8 mouse cellular contexts compared by ENCODE assay signal in the genomic region with DNA sequence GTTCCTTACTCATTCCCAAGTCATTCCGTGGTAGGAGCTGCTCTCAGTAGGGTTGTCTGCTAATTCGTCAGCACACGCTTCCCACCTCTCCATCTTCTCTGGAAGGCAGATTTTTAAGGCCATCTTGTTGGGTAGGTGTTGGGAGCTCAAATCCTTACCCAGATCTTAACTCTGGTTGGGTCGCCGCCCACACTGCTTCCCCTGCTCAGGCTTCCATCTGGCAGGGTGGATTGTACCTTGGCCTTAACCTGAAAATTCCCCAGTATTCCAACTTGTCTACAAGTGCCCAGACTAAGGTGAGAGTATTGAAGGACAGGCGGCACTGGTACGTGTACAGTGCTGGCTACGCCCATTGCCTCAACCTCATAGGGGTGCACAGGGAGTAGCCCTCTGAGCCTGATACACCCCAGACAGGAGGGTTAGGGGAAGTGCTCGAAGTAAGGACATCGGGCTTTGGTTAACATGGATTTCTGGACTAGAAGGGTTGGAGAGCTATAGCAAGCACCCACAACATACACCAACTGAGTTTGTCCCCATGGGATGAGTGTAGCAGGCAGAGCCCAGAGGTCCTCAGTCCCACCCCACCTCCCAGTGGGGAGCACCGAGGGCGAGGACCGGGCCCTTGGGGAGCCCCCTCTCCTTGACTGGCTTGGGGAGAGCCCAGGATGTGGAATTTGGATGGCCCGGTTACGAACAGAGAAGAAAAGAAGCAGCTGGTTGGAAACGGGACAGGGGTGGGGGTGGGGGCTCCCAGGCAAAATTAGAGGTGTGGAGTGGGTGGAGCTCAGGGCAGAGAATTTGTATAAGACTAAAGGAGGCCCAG. TPM values are rescaled to one million over a fixed set of nuclear protein-coding genes. Genes with fewer than 3 reads are reported as not detected.
DNase-seq lines count a peak whose midpoint lies in the region; ATAC-seq lines count a peak whose summit lies in the region.

No protein-coding gene starts in this region.

- peak; percentile 33 for DNase-seq in cerebellum, adult 11 months
- no peak for DNase-seq in cerebellum, postnatal 4 days (ENCODE audit: low spot score in 2 of 2)
- DNase-seq in lung, adult 18-20 months = no peak
- DNase-seq in T-cell, adult 2 months (ENCODE audit: low spot score) = no peak

- no peak for ATAC-seq in lung, embryonic 16.5 days (ENCODE audit: low read depth)
- no peak for ATAC-seq in hindbrain, embryonic 13.5 days (ENCODE audit: low FRiP score)
- no peak for ATAC-seq in neural tube, embryonic 15.5 days (ENCODE audit: low FRiP score)
- ATAC-seq in CD4-positive, CD25-positive, alpha-beta regulatory T cell, adult 4 months = no peak

- peaks cover 46% of the 10 kb centered on the region for H3K4me1 ChIP-seq in lung, embryonic 16.5 days (replicated peaks; ENCODE audit: control insufficient read depth, insufficient read depth, low read length)
- H3K4me1 ChIP-seq in hindbrain, embryonic 13.5 days (replicated peaks) = peaks cover 71% of the 10 kb centered on the region
- peaks cover 75% of the 10 kb centered on the region for H3K4me1 ChIP-seq in neural tube, embryonic 15.5 days

- no peak overlapping the region for H3K4me3 ChIP-seq in lung, embryonic 16.5 days (ENCODE audit: low read length)
- H3K4me3 ChIP-seq in hindbrain, embryonic 13.5 days = no peak overlapping the region
- peak overlapping the region; percentile 64; the same call in 1 of the 2 replicates for H3K4me3 ChIP-seq in neural tube, embryonic 15.5 days (replicated peaks)

- H3K9me3 ChIP-seq in lung, embryonic 16.5 days (ENCODE audit: control insufficient read depth, low read length) = no peaks in the 10 kb centered on the region
- H3K9me3 ChIP-seq in hindbrain, embryonic 13.5 days = no peaks in the 10 kb centered on the region
- H3K9me3 ChIP-seq in neural tube, embryonic 15.5 days (replicated peaks) = no peaks in the 10 kb centered on the region

- H3K36me3 ChIP-seq in lung, embryonic 16.5 days (ENCODE audit: control insufficient read depth, insufficient read depth, low read length) = 0 out of 2 replicates have a peak, but pooled peaks cover 2% of the 10 kb centered on the region
- peaks cover 9% of the 10 kb centered on the region for H3K36me3 ChIP-seq in hindbrain, embryonic 13.5 days
- H3K36me3 ChIP-seq in neural tube, embryonic 15.5 days = peaks cover 15% of the 10 kb centered on the region

- peaks cover 55% of the 10 kb centered on the region for H3K27me3 ChIP-seq in lung, embryonic 16.5 days (ENCODE audit: control insufficient read depth, insufficient read depth, low read depth, low read length)
- H3K27me3 ChIP-seq in hindbrain, embryonic 13.5 days = peaks cover 55% of the 10 kb centered on the region
- peaks cover 48% of the 10 kb centered on the region for H3K27me3 ChIP-seq in neural tube, embryonic 15.5 days (replicated peaks)

- H3K9ac ChIP-seq in lung, embryonic 16.5 days (ENCODE audit: low read length) = peak overlapping the region; percentile 69
- peak overlapping the region; percentile 81; the same call in 1 of the 2 replicates for H3K9ac ChIP-seq in hindbrain, embryonic 13.5 days
- H3K9ac ChIP-seq in neural tube, embryonic 15.5 days (replicated peaks) = no peak overlapping the region

- peak overlapping the region; percentile 91 for H3K4me2 ChIP-seq in lung, embryonic 16.5 days (ENCODE audit: low read depth, low read length)
- peak overlapping the region; percentile 96 for H3K4me2 ChIP-seq in hindbrain, embryonic 13.5 days
- H3K4me2 ChIP-seq in neural tube, embryonic 15.5 days = peak overlapping the region; percentile 82; the same call in 1 of the 2 replicates

- no peak overlapping the region for H3K27ac ChIP-seq in lung, embryonic 16.5 days (ENCODE audit: low read length)
- no peak overlapping the region for H3K27ac ChIP-seq in hindbrain, embryonic 13.5 days
- H3K27ac ChIP-seq in neural tube, embryonic 15.5 days (replicated peaks) = no peak overlapping the region

- WGBS in lung, embryonic 16.5 days = 73% methylated on average over 16 of the region's 16 CpGs
- WGBS in hindbrain, embryonic 13.5 days = 73% methylated on average over 16 of the region's 16 CpGs
- WGBS in neural tube, embryonic 15.5 days = 77% methylated on average over 16 of the region's 16 CpGs

RNA-seq across cellular contexts. Expression of gene Phpt1, which starts 1.2 kb away (rescaled TPM):
- 164 and 167 TPM in 2 replicates for polyA plus RNA-seq in lung, embryonic 16.5 days (2015; fragmentation: Nextera tagmentation; extraction: Ambion mirVana)
- polyA plus RNA-seq in hindbrain, embryonic 13.5 days (2015; fragmentation: Nextera tagmentation; extraction: Ambion mirVana) = 179 and 182 TPM in 2 replicates
- 159 and 181 TPM in 2 replicates for polyA plus RNA-seq in neural tube, embryonic 15.5 days (2015; fragmentation: Nextera tagmentation; extraction: Ambion mirVana)
- polyA plus RNA-seq in CD4-positive, CD25-positive, alpha-beta regulatory T cell, adult 4 months (2017; shearing (Covaris generic)) = 10 to 100 TPM; 53.9 to 66.8 TPM

RNA-seq across cellular contexts. Expression of gene Mamdc4, which starts 1.6 kb away (rescaled TPM):
- polyA plus RNA-seq in lung, embryonic 16.5 days (2015; fragmentation: Nextera tagmentation; extraction: Ambion mirVana) = 3.1 and 8.2 TPM in 2 replicates
- polyA plus RNA-seq in hindbrain, embryonic 13.5 days (2015; fragmentation: Nextera tagmentation; extraction: Ambion mirVana) = 2.3 and 2.6 TPM in 2 replicates
- polyA plus RNA-seq in neural tube, embryonic 15.5 days (2015; fragmentation: Nextera tagmentation; extraction: Ambion mirVana) = 2.3 and 33.0 TPM in 2 replicates
- 1 to 10 TPM; 1.6 to 4.7 TPM for polyA plus RNA-seq in CD4-positive, CD25-positive, alpha-beta regulatory T cell, adult 4 months (2017; shearing (Covaris generic))

RNA-seq across cellular contexts. Expression of gene Ajm1, which starts 5.3 kb away (rescaled TPM):
- polyA plus RNA-seq in lung, embryonic 16.5 days (2015; fragmentation: Nextera tagmentation; extraction: Ambion mirVana) = 0.21 TPM in 1 of 2 replicates, not detected in the other
- 8.1 and 8.2 TPM in 2 replicates for polyA plus RNA-seq in hindbrain, embryonic 13.5 days (2015; fragmentation: Nextera tagmentation; extraction: Ambion mirVana)
- polyA plus RNA-seq in neural tube, embryonic 15.5 days (2015; fragmentation: Nextera tagmentation; extraction: Ambion mirVana) = 14.5 and 18.9 TPM in 2 replicates
- not detected for polyA plus RNA-seq in CD4-positive, CD25-positive, alpha-beta regulatory T cell, adult 4 months (2017; shearing (Covaris generic))

RNA-seq across cellular contexts. Expression of gene Edf1, which starts 18.6 kb away (rescaled TPM):
- polyA plus RNA-seq in lung, embryonic 16.5 days (2015; fragmentation: Nextera tagmentation; extraction: Ambion mirVana) = 319 and 355 TPM in 2 replicates
- 409 and 436 TPM in 2 replicates for polyA plus RNA-seq in hindbrain, embryonic 13.5 days (2015; fragmentation: Nextera tagmentation; extraction: Ambion mirVana)
- 400 and 433 TPM in 2 replicates for polyA plus RNA-seq in neural tube, embryonic 15.5 days (2015; fragmentation: Nextera tagmentation; extraction: Ambion mirVana)
- polyA plus RNA-seq in CD4-positive, CD25-positive, alpha-beta regulatory T cell, adult 4 months (2017; shearing (Covaris generic)) = 100 to 1,000 TPM; 257 to 281 TPM

RNA-seq across cellular contexts. Expression of gene Traf2, which starts 29.5 kb away (rescaled TPM):
- polyA plus RNA-seq in lung, embryonic 16.5 days (2015; fragmentation: Nextera tagmentation; extraction: Ambion mirVana) = 38.2 and 39.1 TPM in 2 replicates
- 21.1 and 21.2 TPM in 2 replicates for polyA plus RNA-seq in hindbrain, embryonic 13.5 days (2015; fragmentation: Nextera tagmentation; extraction: Ambion mirVana)
- polyA plus RNA-seq in neural tube, embryonic 15.5 days (2015; fragmentation: Nextera tagmentation; extraction: Ambion mirVana) = 15.4 and 21.1 TPM in 2 replicates
- 100 to 1,000 TPM in 1 of 2 experiments, 10 to 100 TPM in 1; 83.7 to 125 TPM for polyA plus RNA-seq in CD4-positive, CD25-positive, alpha-beta regulatory T cell, adult 4 months (2017; shearing (Covaris generic))
